Mouse (Mus musculus) heart, postnatal 0 days (tissue): ENCODE results near the gene Adamtsl2.

ENCODE experiments used
- CTCF ChIP-seq: IDR thresholded peaks from 2 replicates; pipeline ENCODE4 v1.5.1; 2016; ENCODE audit warnings: antibody characterized with exemption, control low read depth, low read depth
- EP300 ChIP-seq: IDR thresholded peaks from 2 replicates; pipeline ENCODE4 v1.6.1; 2016; ENCODE audit warnings: antibody characterized with exemption, low read depth

DNA sequence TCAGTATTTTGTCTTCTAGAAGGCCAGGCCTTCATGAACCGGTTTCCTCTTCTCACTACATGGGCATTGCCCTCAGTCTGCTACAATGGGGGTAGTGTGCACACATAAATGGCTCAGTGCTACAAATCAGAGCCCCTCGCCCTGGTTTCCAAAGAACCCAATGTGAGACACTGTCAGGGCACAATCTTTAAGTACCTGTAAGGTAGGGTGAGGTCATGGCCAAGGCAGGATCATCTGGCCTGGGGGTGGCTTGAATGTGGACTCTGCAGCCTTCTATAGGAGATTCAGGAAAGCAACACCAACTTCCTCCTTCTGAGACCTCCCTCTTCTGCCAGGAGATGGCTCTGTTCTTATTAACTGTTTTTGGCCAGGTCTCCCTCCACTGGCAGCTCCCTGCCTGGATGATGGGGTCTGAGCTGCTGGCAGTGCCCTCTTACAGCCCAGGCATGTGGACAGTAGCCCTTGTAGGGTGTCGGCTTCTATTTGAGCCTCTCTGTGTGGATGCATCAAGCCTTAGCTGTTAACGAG, 7.4 kb downstream of the Adamtsl2 start:
- TF ChIP-seq CTCF (no peak), EP300 (no peak)
